Mouse (Mus musculus) adrenal gland, postnatal 14 days (tissue): ENCODE measurements around the gene Ets1. TPM values are rescaled to one million over a fixed set of nuclear protein-coding genes. Genes with fewer than 3 reads are reported as not detected.
A peak's percentile ranks its signal among the peaks of the same experiment; 100 is the strongest.

Experiments used
- DNase-seq: peaks from one replicate; pipeline ENCODE4 v3.0.0; 2021; ENCODE audit warnings: mixed read lengths
- total RNA-seq: library from RNA; stranded (reverse); gene quantifications from 2 replicates; pipeline ENCODE4 v1.2.3, GENCODE M21; 2021

Gene Ets1
- total RNA-seq, 1 experiment from 2014 or later, result 60.0 TPM

DNA sequence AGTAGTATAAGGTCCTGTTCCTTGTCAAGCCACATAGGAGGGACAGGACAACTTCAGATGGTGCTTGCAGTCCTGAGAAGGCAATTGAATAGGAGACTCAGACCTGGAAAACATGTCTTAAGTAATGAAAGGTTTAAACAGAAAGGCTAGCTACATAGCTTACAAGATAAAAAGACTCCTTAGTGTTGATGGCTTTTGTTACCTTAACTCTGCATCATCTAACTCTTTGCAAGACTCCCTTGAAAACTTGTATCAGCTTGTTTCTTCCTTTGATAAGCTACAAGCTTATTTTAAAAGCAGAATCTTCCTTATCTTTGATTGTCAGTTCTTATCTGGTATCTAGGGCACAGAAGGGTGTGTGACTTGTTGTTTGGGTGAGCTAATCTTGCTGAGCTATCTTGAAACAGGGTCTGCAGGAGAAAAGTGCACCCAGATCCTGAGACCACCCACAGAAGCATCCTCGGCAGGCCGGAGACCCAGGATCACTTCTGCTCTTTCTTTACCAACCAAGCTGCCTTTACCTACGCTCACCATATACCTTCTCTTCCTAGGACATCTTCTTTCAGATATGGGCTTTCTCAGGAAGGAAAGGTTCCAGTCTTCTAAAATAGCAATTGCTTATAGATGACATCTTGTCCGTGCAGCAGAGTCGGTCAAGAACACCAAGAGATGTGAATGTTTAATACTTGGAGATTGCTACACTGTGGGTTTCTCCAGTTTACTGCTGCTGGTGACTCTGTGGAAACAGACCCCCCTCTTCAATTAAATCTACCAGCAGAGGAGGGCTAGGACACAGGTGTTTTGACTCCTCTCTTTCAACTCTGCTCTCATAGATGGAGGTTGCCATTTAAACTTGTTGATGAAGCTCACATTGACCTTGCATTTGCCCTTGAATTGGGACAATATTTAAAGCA lies 19.2 kb upstream of the Ets1 start:
- no peak for DNase-seq

DNA sequence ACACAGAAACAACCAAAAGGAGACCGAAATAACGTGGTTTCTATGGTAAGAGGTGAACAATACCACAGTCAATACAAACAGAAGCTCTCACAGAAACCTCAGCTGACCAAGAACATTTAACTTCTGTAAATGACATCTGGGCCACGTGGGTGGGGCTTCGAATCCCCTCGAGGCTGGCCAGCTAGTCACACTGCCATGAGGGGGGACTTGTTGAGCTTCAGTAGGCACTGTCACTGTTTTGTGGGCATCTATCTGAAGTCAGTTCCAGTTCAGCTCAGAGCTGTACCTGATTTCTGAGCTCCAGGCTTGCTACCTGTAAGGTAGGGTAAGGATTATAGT lies 18.6 kb upstream of the Ets1 start:
- no peak for DNase-seq

DNA sequence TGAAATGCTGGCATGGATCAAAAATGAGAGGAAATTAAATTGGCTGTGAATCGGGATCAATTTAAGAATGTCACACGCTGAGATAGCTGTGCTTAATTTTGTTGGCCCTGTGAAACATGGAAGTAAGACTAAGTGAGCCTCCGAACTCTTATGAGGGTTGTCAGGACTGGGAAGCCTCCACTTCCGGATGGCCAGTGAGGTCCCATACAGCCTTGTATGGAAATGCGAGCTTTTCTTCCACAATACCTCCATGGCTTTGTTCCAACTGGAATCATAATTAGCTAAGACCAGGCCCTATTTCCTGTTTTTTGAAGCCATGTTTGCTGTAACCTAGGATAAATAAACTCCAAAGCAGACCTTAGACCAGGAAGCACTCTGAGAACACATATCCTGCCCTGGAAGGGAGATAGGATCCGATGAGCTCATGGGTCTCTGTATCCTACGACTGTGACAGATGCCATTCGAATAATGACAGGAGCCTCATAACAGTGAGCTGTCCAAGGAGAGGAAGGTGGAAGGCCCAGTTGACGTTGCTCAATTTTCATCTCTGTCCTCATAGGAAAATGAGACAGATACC lies 17.4 kb upstream of the Ets1 start:
- DNase-seq, result no peak

DNA sequence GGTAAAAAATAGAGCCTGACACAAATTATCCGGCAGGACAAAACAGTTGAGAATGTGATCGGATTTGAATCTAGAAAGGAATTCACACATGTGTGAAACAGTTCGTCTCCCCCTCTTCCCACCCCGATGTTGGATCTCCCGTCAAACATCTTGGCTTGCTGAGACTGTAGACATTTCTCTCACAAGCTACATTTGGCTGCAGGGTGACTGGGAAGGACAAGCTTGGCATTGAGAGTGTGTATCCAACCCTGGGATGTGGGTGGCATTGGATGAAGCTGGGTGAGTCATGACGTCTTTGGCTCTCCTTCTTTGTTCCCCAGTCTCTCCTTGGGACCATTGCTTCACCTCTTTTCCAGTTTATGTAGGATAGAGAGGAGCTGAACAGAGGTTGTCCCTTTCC lies 16.4 kb upstream of the Ets1 start:
- DNase-seq, result no peak

DNA sequence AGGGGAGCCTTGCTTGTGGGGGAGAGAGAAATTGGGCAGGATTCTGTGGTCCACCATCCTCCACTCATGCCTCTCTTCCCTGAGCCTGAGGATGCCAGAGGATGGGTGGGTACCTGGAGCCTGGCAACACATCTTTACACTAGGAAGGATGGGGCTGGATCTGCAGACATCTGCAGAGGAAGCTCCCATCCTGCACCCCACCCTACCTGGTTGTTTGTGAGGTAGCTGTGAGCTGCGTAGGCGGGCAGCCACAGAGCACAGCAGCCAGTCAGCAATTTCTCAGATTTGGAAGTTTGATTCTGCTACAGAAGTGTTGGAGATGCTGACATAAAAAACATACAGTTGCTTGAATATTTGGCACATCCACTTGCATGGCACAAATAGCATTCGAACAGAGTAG lies 15.6 kb upstream of the Ets1 start:
- no peak for DNase-seq

DNA sequence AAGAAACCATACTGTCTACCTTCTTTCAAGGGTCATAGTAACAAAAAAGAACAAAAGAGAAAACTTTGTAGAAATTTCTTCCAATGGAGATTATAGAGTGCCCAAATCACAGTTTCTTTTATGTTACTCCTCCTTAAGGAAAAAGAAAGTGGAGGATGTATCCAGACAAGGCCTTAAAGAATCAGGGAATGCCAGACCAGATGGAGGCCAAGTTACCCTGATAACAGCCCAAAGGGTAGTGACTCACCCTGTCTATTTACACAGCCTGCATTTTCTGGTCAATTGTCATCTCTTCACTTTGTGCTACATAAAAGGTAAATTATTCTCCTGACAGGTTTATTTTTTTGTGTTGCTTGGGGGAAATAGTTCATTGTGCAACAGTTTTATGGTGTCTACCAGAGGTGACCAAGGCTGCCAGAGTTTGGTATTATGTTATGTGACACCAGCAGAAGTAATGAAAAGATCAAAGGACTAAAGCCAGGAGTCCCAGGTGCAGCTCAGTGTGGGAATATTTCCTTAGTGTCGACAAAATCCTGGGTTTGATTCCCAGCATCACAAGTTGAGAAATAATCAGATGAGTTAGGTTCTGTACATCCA lies 6.5 kb upstream of the Ets1 start:
- DNase-seq, result no peak

DNA sequence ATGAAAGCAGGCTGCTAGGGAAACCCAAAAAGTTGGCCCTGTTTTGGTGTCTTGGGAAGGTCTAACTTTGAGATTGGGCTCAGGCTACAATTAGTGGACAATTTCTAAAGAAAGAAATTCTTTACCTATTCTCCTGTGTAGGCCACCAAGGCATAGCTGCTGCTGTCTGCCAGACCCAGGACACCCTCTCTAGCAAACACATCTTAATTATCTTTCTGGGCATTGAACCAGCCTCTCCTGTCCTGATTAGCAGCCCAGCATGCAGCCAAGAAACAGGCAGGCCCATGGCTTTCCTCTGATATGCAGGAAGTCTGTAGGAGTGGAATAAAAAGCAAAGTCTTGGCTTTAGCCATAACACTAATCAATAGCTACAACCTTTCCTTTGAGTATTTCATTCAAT lies 4.7 kb upstream of the Ets1 start:
- no peak for DNase-seq

DNA sequence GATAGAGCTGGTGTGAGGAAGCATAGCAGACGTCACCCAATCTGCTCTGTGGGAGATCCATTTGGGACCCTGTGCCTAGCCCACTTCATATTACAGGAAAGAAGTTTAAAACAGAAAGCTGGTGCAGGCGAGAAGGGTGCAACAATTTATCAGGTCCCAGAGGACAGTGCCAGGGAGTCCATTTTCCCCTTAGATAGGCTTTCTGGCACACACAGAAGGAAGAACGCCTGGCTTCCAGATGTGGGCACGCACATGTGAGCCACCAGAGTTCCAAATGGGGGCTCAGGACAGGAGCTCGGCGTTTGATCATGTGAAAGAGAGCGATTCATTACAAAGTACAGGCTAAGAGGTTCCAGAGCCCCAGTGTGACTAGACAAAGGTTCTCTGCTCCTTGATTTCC lies 3.8 kb upstream of the Ets1 start:
- no peak for DNase-seq

DNA sequence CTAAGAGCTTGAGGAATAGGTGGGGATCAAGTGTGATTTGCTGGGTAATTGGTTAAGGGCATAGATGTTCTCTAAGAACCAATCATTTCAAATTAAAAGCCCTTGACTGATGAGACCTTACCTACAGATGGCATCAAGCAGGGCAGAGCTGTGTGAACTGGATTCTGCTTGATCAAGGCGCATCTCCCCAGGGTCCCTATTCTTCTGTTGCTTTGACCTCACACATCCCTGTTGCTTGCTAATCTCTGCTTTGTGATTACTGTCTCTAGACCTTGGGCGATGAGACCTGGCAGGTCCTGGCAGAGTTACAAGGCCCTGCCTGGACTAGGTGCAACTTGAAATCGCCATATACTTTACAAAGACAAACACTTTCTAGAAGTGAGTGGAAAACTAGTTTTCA lies 9.0 kb downstream of the Ets1 start:
- no peak for DNase-seq

DNA sequence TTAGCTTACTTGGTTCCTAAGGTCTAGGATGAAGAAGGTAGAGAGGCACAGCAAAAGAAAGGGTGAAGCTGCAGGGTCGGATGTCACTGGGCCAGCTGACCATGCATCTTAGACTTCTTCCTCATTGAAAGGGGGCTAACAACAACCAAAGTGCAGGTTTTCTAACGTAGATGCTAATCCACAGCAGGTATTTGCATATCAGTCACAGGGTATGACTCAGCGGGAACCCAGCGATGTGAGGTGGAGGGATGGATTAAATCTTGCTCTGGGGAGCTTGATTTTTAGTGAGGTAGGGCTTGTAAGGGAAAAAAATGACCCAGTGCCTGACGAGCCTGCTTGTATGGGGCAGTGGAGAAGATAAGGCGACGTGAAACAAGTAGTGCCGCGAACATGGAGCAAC lies 9.5 kb downstream of the Ets1 start:
- DNase-seq, result no peak

DNA sequence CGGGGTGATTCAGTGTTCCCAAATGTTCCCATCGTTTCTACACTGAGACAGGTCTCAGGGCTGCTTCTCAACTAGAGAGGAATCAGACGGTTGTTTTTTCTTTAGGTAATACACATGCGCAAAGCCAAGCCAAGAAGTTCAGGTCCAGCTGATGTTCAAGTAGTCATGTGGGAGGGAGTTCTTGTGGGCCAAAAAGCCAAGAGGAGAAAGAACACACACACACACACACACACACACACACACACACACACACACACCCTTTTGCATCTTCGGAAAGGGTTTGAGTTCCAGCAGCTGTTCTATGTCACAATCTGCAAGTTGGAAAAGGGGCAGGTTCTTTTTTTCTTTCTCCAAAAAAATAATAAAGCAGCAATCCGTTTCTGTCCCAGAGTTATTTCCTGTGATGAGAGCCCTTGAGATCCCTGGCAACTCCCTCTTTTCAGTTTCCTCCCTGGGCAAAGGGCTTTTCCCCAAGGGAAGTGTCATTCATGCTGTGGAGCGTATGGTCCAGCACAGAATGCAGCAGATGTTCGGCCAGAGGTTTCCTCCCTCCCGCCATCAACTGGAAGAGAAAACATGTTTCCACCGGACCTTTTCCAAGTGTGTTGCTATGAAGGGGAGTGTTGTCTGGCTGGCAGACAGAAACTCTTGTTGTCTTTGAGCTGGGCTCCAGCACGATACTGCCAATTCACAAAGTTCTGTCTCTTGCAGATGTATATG lies 10.7 kb downstream of the Ets1 start:
- peak; percentile 46 for DNase-seq

DNA sequence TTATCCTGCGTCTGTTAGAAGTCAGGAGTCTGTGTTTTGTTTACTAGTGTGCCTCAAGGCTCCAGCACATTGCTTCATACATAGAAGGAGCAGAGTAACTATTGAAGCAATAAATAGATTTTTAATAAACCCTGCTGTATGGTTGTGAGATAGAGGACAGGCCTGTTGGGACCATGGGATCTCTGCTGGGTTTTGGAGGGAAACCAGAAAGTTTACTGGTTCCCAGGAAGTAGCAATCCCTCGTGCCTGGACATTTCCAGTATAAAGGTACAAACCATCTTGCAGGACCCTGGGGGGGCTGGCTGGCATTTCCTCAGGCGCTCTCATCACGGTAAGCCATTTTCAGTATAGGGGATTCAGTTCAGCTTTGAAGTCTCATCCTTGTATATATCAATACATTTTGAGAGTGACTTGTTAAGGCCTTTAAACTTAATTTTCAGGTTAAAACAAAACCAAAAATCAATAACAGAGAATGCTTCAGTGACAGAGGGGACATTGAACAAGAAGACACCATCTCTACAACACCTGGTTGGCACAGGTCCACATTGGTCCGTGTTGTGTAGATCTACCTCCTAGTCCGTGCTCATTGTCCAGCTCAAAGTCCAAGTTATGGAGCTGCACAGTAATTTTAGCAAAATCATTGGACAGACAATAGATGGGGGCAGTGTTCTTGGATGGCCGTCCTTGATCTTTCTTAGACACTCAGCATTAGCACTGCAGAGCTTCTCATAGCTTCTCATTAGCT lies 11.7 kb downstream of the Ets1 start:
- DNase-seq, result no peak

DNA sequence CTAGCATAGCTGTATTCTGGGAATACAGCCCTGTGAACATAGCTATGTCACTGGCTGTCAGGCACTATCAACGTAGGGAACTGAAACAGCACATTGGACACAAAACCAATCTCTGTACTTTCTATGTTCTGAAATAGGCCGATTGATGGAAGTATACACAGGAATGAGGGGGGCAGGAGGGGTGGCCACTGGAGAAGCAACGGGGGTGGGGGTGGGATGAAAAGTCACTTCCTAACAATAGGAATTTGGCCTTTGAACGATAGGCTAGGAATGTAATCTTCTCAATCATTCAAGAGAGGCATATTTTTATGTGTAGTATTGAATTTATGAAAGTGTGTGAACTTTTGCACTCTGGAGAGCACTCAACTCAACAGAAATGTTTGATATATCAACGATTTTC lies 12.3 kb downstream of the Ets1 start:
- no peak for DNase-seq

DNA sequence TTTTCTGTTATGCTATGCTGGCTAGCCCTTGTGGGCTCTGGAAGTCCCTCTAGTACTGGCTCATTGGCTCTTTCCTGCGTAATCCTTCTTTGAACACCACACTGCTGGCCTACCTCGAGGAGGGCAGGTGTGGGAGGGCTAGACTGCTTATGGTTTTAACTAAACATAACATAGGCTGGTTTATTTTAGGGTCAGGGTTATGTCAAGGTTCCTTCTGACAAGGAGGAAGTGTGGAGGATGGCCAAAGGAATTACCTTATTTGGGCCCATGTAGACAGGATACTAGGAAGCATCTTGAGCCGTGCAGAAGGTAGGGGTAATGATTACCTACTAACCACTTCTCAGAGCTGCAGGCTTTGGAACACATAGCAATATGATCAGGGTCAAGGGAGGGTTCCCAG lies 14.7 kb downstream of the Ets1 start:
- no peak for DNase-seq

DNA sequence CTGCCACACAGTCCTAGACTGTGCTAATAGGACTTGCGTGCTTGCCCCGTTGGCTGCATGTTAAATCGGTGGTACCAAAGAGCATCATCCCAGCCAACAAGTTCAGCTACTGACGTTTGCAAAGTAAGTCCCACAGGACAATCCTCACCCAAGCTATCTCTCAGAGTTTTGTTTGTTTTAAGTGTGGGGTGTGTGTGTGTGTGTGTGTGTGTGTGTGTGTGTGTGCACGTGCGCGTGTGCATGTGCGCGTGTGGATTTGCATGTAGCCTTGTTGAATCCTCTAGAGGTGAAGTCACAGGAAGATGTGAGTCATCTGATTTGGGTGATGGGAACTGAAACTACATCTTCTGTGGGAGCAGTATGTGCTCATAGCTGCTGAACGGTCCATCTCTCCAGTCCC lies 16.1 kb downstream of the Ets1 start:
- no peak for DNase-seq

DNA sequence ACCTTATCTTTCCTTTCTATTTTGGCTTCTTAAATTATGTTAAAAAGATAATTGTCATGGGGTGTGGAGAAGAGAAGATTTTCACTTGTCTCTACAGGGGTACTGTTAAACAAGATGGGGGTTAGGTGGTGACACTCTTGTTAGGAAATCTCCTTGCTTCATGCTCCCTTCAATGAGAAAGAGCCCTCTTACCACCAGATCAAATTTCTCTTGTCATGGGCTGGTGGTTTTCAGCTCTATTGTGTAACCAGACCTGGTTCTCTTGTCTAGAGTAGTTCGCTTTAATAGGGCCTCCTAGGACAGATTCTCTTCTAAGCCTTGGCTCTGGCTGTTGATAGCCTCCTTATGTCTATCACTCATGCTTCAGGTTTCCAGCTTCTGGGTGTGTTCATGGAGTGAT lies 18.3 kb downstream of the Ets1 start:
- DNase-seq, result no peak

DNA sequence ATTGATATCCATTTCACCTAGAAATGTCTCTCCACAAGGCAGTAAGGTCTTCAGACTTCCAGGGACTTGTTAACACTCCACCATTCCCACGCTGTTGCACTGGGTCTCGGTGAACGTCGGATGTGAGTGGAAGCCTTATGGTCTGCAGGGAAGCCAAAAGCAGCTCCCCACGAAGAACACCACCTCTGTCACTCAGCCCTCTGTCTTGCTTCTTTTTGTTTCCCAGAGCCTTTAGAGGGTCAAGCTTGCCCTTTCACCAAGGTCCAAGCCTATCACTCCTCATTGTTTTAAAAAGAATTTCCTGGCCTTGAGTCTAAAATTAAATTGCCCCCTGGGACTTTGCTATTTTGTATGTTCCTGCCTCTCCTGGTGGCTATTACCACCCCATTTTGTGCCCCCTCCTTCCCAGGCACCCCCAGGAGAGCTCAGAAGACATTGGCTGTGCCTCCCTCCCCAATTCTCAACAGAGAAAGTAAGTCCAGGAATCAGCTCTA lies 20.4 kb downstream of the Ets1 start:
- DNase-seq, result no peak

DNA sequence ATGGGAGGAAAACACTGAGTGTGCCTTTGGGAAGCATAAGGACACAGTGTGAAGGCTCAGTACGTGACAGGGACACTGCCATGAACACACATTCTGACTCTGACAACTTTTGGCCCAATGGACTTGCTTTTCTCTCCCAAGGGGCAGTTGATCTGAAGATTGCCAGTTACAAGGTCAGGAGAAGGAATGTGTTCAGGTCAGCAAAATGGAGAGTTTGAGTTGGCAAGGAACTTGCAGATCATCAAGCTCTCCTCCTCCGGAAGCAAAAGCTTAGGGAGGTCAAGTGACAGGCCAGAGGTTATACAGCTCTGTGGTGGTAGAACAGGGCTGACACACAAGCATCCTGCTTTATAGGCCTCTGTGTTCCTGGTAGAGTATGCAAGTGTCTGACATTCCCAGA lies 21.1 kb downstream of the Ets1 start:
- DNase-seq, result peak; percentile 27

DNA sequence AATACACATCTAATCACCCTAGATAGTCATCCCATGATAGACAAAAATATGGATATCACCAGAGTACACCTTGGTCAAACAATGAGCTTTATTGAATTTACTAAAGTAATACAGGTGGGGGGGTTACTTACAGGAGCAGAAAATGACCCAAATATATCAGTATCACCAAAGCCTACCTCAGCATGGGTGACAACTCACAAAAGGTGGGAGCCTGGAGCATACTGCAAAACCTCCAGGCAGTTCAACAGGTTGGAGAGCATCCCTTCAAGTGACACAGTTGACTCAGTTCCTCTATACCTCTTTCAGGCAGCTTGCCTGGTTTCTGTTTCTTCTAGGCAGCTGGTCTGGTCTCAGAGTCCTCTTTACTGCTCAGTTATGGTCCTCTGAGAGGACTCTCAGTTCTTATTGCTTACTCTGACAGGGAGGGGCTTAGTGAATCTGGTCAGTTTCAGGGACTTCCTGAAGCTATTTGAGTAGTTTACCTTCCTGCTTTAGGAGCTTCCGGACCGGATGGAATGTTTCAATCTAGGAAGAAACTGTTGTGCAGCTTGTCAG lies 24.5 kb downstream of the Ets1 start:
- DNase-seq, result no peak

DNA sequence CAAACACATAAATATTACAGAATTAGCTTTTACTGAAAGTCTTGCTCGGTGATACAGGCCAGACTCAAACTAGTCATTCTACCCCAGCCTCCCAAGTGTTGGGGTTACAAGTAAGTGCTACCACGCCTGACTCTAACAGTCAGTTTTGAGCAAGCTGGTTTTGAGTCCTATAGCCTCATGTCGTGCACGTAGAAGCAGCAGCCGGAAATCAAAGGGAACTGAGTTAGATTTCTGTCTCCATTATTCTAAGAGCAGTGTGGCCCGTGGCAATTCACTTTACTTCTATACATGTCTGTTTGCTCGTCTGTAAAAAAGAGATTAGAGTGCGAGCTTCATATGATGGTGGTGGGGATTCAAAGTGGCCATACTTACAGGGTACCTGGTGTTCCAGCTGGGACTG lies 25.1 kb downstream of the Ets1 start:
- DNase-seq, result no peak

DNA sequence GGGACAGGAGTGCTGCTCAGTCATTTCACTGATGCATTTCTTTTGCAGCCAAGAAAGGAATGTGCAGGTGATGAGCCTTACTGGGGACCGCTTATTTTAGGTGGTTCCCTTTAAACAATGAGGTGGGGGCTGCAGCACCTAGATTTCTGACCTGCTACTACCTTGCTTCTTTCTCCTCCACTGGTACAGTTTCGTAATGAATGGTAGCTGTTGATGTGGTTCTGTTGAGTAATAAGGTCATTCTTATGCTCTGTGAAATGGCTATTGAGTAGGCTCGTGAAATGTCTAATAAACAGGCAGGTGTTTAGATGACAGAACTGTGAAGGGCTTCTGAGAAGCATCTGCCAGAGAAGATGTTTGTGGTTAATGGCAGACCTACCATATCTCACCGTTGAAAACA lies 25.5 kb downstream of the Ets1 start:
- no peak for DNase-seq
